Mouse (Mus musculus) kidney, adult 2 months (tissue): ENCODE data around the gene Dapp1.

Experiments
- CTCF ChIP-seq: fragments of 200-500 bp; conservative IDR thresholded peaks from 2 replicates; pipeline ENCODE4 v1.5.1; 2011; ENCODE audit warnings: low read depth, mild to moderate bottlenecking, control low read depth, low read length, moderate library complexity, mixed read lengths; ENCODE audit not compliant: insufficient read depth, insufficient read length
- POLR2A ChIP-seq: fragments of 200-500 bp; IDR thresholded peaks from one replicate; pipeline ENCODE4 v1.6.1; 2011; ENCODE audit warnings: low read depth, low read length, control low read depth

DNA sequence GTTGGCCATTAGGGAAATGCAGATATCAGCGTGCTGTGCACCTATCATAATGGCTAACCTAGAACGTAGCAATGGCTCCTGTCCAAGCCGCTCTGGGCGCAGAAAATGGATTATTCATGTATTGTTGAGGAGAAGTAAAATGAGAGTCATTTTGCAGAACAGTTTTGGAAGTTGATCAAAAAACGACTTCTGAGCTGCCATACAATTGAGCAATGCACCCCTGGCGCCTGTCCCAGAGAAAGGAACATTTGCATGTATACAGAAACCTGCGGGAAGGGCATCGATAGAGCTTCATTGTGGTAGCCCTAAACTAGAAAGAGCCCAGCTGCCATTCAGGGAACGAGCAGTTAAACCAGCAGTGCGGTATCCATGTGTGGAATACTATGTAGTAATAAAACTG lies 81.2 kb downstream of the Dapp1 start:
- TF ChIP-seq CTCF (no peak), POLR2A (no peak)
